Mouse (Mus musculus) layer of hippocampus, postnatal 10 days (tissue): ENCODE results near the gene Oxsr1. TPM values are rescaled to one million over a fixed set of nuclear protein-coding genes. Genes with fewer than 3 reads are reported as not detected.
"Not testable (repeated sequence)": the region's sequence is repeated elsewhere in the genome, so short reads cannot be mapped to it uniquely, and the experiment has no call there.

Source experiments
- DNase-seq, 2 experiments: peaks; one replicate each; pipeline ENCODE4 v3.0.0; 2021; ENCODE audit warnings: low spot score in 2 of 2
- long read RNA-seq: library from polyadenylated mRNA; stranded (forward); transcript quantifications from one replicate; pipeline ENCODE4 v2.0.0, GENCODE M21; 2023
- total RNA-seq, 2 experiments: library from RNA; stranded (reverse); gene quantifications; 2 replicates each; pipeline ENCODE4 v1.2.3; 2021

The Oxsr1 gene
- 10 to 100 TPM; 37.1 to 41.5 TPM for total RNA-seq
- long read RNA-seq, full-length matches to known transcripts, result 7 of 13 reads
- long read RNA-seq, partial matches to known transcripts, result 2 of 13 reads
- long read RNA-seq, other reads (novel, unspliced or antisense), result 4 of 13 reads

GRCm38 (mm10) chr9:119322289-119323259, at the start of gene Oxsr1:
Oxsr1 (minus strand) TSS chr9:119322427.
- DNase-seq, result peak; percentile 99

- no peak for DNase-seq
These were observed 49.0 kb upstream of the Oxsr1 start for GRCm38 (mm10) chr9:119371251-119371650.

GRCm38 (mm10) chr9:119370770-119371169, 48.5 kb upstream of the Oxsr1 start:
- not testable (repeated sequence) for DNase-seq

- DNase-seq, result no peak
These were observed 46.1 kb upstream of the Oxsr1 start for GRCm38 (mm10) chr9:119368367-119368766.

- DNase-seq, result no peak
These were observed 43.1 kb upstream of the Oxsr1 start, which contains the start of gene Slc22a14 for GRCm38 (mm10) chr9:119365284-119365683. Slc22a14 (minus strand) TSS chr9:119365553.

- DNase-seq, result no peak
These were observed 41.0 kb upstream of the Oxsr1 start for GRCm38 (mm10) chr9:119363229-119363628.

- DNase-seq, result no peak
These were observed 39.2 kb upstream of the Oxsr1 start for GRCm38 (mm10) chr9:119361416-119361815.

- DNase-seq, result no peak
These were observed 35.8 kb upstream of the Oxsr1 start for GRCm38 (mm10) chr9:119358058-119358429.

- DNase-seq, result peak; percentile 91 to 92
These were observed 35.3 kb upstream of the Oxsr1 start, which contains the start of gene Xylb for GRCm38 (mm10) chr9:119357331-119358057. Xylb (plus strand) TSS chr9:119357381.

- DNase-seq, result no peak
These were observed 33.7 kb upstream of the Oxsr1 start for GRCm38 (mm10) chr9:119355943-119356342.

- no peak for DNase-seq
These were observed 31.7 kb upstream of the Oxsr1 start for GRCm38 (mm10) chr9:119353926-119354325.

GRCm38 (mm10) chr9:119352060-119352459, 29.8 kb upstream of the Oxsr1 start:
- DNase-seq, result peak; percentile 79 to 81

- DNase-seq, result no peak
These were observed 28.9 kb upstream of the Oxsr1 start for GRCm38 (mm10) chr9:119350947-119351705.

- DNase-seq, result no peak
These were observed 28.3 kb upstream of the Oxsr1 start for GRCm38 (mm10) chr9:119350531-119350930.

- no peak for DNase-seq
These were observed 24.1 kb upstream of the Oxsr1 start for GRCm38 (mm10) chr9:119346376-119346775.

GRCm38 (mm10) chr9:119342728-119343127, 20.5 kb upstream of the Oxsr1 start:
- no peak for DNase-seq

GRCm38 (mm10) chr9:119340909-119341816, 18.9 kb upstream of the Oxsr1 start, which contains the start of gene Myd88:
Myd88 (minus strand) TSS chr9:119341411.
- peak; percentile 89 to 91 for DNase-seq

GRCm38 (mm10) chr9:119340212-119340580, 18.0 kb upstream of the Oxsr1 start:
- DNase-seq, result no peak

- peak; percentile 64 to 68 for DNase-seq
These were observed 17.5 kb upstream of the Oxsr1 start, which contains the start of gene Acaa1a for GRCm38 (mm10) chr9:119339558-119340211. Acaa1a (plus strand) TSS chr9:119339676.
